Mouse (Mus musculus) cerebellum, adult 18-20 months (tissue): ENCODE data around the gene Adamtsl1.

ENCODE experiments used
- DNase-seq, 2 experiments: peaks; one replicate each; pipeline ENCODE4 v3.0.0; 2021

Gene Adamtsl1

GRCm38 (mm10) chr4:86241854-86242424, 728.0 kb downstream of the Adamtsl1 start:
- DNase-seq: no peak

GRCm38 (mm10) chr4:86270085-86270484, 756.1 kb downstream of the Adamtsl1 start:
- DNase-seq: no peak

DNA sequence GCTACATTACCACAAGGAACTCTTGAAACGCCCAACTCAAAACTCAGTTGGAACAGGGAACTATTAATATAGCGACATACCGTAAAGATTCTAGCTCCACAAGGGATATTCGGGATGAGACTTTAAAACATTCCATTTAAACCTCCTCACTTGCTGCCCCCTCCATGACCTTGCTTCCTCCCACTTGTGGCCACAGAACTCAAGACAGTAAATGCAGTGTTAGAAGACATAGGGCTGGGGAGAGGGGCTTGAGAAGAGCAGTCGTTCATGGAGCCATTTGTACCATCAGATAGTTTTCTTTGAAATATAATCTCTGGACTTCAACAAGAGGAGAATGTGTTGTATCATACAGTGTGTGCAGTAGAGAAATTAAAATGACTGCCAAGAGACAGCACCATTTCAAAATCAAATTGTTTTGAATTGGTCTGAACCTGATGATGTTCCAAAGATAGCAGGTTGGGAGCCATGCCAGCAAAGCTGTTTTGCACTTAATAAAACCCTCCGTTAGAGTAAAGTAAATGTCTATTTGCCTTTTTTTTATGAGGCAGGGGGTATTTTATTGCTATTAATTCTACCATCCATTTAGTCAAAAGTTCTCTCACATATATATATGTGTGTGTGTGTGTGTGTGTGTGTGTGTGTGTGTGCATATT, 759.9 kb downstream of the Adamtsl1 start:
- DNase-seq: no peak

GRCm38 (mm10) chr4:86274663-86275062, 760.7 kb downstream of the Adamtsl1 start:
- DNase-seq: no peak

- DNase-seq: no peak
Observed at GRCm38 (mm10) chr4:86276021-86276813, 762.2 kb downstream of the Adamtsl1 start.

- no peak for DNase-seq
Observed at GRCm38 (mm10) chr4:86278546-86278945, 764.6 kb downstream of the Adamtsl1 start.

GRCm38 (mm10) chr4:86286572-86286971, 772.6 kb downstream of the Adamtsl1 start:
- no peak for DNase-seq

DNA sequence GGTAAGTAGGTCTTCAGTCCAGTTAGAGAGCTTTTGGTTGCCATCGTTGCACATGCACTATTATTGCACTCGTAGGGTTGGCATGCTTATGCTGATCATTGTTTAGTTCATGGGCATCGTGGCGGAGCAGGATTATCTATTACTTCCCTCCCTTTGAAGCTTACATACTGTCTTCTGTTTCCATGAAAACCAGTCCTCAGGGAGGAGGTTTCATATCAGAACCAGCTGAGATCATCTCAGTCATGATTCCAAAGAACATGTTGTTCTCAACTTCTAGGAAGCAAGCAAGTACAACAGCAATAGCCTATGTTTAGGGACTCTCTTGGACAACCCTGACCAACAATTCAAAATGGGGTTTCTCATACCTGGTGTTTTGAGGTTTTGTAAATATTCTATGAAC, 774.3 kb downstream of the Adamtsl1 start:
- DNase-seq: no peak

- no peak for DNase-seq
Observed at GRCm38 (mm10) chr4:86289511-86290273, 775.7 kb downstream of the Adamtsl1 start.

GRCm38 (mm10) chr4:86294828-86295251, 780.9 kb downstream of the Adamtsl1 start:
- DNase-seq: no peak

- no peak for DNase-seq
Observed at GRCm38 (mm10) chr4:86301469-86301868, 787.5 kb downstream of the Adamtsl1 start.

DNA sequence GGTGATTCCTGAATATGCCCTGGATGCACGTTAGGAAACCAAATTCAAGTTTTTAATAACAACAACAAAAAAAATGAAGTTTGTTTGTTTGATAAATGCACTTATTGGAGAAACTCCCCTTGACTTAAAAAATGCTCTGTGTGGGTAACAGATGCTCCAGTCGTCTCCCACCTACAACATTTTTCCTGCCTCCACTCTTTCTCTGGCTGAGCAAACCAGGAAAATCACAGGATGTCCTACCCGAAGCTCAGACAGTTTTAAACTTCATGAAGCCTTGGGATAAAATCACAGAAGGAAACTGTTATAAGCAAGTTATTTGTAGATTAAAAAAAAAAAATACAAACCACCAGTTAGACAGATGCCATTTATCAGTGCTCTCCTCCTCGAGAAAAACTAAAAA, 788.1 kb downstream of the Adamtsl1 start:
- DNase-seq: no peak

- no peak for DNase-seq
Observed at GRCm38 (mm10) chr4:86306753-86307152, 792.8 kb downstream of the Adamtsl1 start.

GRCm38 (mm10) chr4:86309178-86309577, 795.2 kb downstream of the Adamtsl1 start:
- peak; percentile 38 to 45 for DNase-seq

- DNase-seq: no peak
Observed at GRCm38 (mm10) chr4:86310806-86311730, 797.1 kb downstream of the Adamtsl1 start.

DNA sequence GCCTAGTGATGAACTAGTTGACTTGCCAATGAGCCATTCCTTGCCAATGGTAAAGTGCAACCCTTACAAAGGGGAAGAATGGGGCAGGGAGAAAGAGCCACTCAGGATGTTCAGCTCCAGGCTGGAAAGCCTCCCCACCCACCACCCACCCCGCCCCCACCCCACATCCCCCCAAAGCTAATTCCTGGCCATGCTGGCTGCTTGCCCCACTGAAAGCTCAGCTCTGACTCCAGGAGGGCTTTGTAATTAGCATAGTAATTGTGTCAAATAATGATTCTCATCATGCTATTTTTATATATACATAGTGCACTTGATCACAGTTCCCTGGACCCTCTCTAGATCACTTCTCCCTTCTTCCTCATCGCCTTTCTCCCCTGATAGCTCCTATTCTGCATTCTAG, 798.4 kb downstream of the Adamtsl1 start:
- DNase-seq: no peak

DNA sequence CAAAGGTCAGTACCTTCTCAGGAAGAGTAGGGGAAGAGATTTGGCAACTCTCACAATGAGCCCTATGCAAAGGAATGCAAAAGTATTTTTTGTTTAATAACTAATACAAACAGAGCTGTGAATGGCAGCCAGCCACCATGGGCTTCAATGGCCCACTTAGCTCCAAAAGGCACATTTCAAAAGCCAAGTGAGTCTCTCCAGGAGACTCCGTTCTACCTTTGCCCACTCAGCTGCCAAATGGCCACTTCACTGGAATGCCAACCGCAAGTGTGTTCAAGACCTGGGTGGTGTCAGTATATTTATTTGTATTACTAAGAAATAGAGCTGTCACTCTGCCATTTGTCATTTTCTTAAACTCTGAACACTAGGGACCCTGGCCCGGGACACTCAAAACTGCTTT, 800.5 kb downstream of the Adamtsl1 start:
- DNase-seq: no peak

DNA sequence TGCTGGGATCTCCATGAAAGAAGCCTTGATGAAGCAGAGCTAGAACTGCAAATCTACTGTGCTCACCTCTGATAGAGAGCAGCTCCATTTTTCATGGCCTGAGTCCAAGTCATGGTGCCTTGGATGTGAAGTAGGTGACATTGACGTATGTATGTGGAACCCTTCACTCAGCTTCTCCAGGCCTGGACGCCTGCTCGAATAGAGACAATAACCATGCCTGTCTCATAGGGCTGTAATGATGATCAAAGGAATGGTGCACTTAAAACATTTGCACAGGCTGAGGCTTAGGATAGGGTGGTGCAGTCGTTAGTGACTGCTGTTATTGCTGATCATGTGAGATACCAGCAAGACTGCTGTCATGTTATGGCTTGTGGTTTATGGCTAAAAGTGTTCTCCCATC, 801.1 kb downstream of the Adamtsl1 start:
- no peak for DNase-seq

- DNase-seq: no peak
Observed at GRCm38 (mm10) chr4:86317916-86318542, 804.1 kb downstream of the Adamtsl1 start.

DNA sequence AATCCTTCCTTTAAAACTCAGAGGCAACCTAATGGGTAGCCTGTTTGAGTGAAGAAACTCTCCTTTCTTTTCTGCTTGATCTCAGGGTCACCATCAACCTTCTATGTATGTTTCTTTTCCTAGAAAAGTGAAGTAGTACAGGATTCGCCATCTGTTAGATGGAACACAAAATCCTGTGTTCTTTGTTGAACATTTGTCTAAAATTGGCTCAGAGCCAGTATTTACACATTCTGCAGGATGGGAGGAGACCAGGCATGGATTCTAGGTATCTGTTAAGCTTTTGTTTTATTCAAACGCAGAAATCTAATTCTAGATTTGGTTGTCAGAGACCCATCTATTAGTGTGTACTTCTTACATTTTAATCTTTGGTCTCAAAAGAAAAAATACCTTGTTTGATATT, 811.4 kb downstream of the Adamtsl1 start:
- DNase-seq: no peak

DNA sequence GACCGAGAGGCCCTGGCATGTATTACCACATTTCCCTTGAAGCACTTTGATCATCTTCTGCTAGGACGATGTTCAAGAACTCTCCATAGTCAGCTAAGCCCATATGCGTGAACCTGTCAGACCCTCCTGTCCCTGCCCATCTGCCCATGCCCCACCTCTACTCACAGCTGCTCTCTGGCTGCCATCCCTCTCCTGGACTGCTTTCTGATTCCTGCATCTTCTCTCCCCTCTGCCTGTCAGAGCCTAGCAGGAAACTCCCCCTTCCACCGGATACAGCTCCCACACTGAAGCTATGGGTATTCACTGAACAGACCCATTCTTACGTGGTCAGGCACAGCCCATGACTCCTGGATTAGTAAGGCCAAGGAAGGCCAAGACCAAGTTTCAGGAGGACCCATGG, 812.0 kb downstream of the Adamtsl1 start:
- DNase-seq: no peak

GRCm38 (mm10) chr4:86326638-86327037, 812.7 kb downstream of the Adamtsl1 start:
- DNase-seq: no peak
